Mouse (Mus musculus) urinary bladder, postnatal 36 days (tissue): Measurements from ENCODE around the gene Ceacam9.
A peak's percentile ranks its signal among the peaks of the same experiment; 100 is the strongest.
"Not testable (repeated sequence)": the region's sequence is repeated elsewhere in the genome, so short reads cannot be mapped to it uniquely, and the experiment has no call there.

Experiments
- DNase-seq, 2 experiments: peaks; one replicate each; pipeline ENCODE4 v3.0.0; 2022; ENCODE audit warnings: low spot score in 2 of 2, mixed read lengths in 1 of 2

Gene Ceacam9

GRCm38 (mm10) chr7:16721629-16722028, at the start of gene Ceacam9:
TSS of gene Ceacam9 (plus strand) at chr7:16721929.
- DNase-seq = no peak

GRCm38 (mm10) chr7:16673823-16674222, 47.9 kb upstream of the Ceacam9 start:
- DNase-seq = no peak

DNA sequence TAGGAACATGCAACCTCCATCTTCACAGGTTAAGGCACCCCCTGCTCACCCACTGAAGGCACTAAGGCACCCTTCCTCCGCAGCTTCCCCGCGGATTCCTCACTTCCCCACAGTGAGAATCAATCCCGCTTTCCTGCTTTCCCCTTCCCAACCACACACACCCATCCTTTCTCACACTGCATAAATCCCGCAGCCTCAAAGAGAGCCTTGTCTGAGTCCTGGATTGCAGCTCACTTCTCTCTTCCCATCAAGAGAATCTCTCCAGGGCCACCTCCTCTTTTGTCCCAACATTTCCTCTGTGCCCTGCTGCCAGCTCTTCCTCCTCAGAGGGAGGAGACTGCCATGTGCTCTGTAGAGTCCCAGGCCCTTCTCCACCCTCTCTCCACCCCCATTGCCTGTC, 47.0 kb upstream of the Ceacam9 start:
- not testable (repeated sequence) for DNase-seq

- DNase-seq = no peak
Measured at GRCm38 (mm10) chr7:16675605-16676004, 46.1 kb upstream of the Ceacam9 start, which contains the start of gene Ceacam15. TSS of gene Ceacam15 (minus strand) at chr7:16675705.

DNA sequence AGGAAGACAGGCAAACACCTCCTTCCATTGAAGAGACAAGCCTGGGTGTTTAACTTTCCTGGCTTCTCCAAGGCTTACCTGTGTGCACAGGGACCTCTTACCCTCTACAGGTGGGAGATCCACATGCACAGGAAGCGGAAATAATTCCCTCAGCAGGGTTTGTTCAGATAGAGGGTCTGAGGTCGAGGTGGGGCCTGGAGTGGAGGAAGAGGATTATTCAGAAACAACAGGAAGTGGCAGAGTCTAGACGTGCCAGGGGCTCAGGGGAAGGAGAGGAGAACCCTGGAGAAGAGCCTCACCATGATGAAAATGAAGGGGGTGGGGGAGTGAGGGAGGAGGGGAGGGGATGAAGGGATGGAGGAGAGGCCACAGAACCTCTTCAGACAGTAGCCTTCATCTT, 41.5 kb upstream of the Ceacam9 start:
- not testable (repeated sequence) for DNase-seq

DNA sequence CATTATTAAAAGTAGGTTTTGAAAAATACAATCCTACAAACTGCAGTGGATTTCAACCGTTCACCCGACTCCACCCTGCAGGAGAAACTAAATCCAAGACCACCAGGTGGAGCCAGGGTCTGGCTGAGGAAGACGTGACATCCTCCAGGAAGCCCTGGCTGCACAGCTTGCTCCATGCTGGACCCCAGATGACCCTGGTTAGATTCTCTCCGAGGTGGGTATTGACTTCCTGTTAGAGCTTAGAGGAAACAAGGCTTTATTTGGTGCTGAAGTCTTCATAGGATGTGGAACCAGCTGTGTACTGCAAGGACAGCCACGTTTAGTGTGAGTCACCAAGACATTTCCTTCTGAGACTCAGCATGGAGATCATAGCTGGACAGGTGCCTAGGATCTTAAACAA, 32.5 kb upstream of the Ceacam9 start:
- DNase-seq = no peak

- DNase-seq = peak in 1 of 2 experiments; percentile 19
Measured at GRCm38 (mm10) chr7:16695025-16695424, 26.7 kb upstream of the Ceacam9 start.

DNA sequence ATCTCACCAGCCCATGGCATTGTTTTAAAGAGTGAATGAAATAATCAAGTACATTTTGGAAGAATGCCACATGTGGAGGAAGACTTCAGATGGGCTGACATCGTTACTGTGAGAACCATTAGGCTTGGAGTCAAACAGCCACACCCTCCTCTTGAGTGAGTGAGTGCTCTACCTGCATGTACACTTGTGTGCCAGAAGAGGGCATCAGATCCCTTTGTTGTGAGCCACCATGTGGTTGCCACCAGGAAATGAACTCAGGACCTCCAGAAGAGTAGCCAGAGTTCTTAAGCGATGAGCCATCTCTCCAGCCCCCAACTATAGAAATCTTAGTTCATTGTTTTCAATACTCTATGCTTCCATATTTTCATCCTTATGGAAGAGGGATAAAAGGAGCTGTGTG, 22.7 kb upstream of the Ceacam9 start:
- no peak for DNase-seq

GRCm38 (mm10) chr7:16700583-16700982, 21.1 kb upstream of the Ceacam9 start:
- DNase-seq = no peak

DNA sequence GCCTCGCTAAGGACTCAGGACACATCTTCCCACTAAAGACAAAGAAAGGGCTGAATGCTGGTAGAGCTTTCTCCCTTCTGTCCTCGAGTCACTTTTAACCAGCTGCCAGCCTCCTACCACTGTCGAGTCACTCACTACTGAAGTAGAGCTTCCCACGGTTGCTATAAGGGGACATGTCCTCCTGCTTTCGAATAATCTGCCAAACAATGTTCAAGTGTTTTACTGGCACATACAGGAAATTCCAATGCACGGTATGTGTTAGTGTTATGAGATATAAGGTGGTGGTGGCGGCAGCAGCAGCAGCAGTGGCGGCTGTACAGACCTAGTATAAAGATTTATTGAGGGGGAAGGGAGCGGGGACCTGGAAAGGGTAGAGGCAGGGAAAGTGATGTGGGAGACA, 15.3 kb upstream of the Ceacam9 start:
- no peak for DNase-seq

- DNase-seq = no peak
Measured at GRCm38 (mm10) chr7:16708244-16708643, 13.5 kb upstream of the Ceacam9 start.

- no peak for DNase-seq
Measured at GRCm38 (mm10) chr7:16710604-16711003, 11.1 kb upstream of the Ceacam9 start.

DNA sequence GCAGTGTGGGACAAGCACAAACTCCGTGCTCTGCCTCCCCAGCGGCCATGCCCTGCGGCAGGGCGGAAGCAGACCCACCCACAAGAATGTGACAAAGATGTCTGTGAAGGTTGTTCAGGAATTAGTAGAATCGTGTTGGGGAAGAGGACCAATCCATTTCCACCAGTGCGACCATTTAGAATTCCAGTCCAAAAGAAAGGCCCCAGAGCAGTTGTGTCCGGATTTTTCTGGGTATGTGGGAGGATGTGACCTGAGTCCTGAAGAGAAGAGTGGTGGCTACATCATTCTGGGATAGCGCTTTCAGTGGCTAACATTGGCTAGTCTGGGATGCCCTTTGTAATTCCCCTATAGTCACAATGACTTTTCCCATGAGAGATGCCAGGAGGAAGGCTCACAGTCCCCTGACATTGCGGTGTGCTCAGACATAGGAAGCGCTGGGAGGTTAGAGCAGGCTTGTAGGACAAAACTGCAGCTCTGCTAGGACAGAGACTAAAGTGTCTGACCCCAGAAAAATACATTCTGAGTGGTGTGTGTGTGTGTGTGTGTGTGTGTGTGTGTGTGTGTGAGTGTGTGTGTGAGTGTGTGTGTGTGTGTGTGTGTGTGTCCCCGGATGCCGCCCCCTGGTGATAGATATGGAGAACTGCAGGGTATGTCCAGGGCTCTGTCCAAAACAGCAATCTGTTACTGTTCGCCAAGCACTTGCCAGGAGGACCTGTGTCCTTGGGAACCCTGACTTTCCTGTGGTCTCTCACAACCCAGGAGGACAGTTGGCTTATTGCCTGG, 8.9 kb upstream of the Ceacam9 start:
- DNase-seq = no peak

- not testable (repeated sequence) for DNase-seq
Measured at GRCm38 (mm10) chr7:16716456-16717152, 5.1 kb upstream of the Ceacam9 start.

GRCm38 (mm10) chr7:16722490-16722889, 761 bp downstream of the Ceacam9 start:
- DNase-seq = not testable (repeated sequence)

GRCm38 (mm10) chr7:16728596-16729348, 7.0 kb downstream of the Ceacam9 start:
- peak; percentile 35 to 52 for DNase-seq

- not testable (repeated sequence) for DNase-seq
Measured at GRCm38 (mm10) chr7:16729563-16729962, 7.8 kb downstream of the Ceacam9 start.

- DNase-seq = no peak
Measured at GRCm38 (mm10) chr7:16730791-16731190, 9.1 kb downstream of the Ceacam9 start.

DNA sequence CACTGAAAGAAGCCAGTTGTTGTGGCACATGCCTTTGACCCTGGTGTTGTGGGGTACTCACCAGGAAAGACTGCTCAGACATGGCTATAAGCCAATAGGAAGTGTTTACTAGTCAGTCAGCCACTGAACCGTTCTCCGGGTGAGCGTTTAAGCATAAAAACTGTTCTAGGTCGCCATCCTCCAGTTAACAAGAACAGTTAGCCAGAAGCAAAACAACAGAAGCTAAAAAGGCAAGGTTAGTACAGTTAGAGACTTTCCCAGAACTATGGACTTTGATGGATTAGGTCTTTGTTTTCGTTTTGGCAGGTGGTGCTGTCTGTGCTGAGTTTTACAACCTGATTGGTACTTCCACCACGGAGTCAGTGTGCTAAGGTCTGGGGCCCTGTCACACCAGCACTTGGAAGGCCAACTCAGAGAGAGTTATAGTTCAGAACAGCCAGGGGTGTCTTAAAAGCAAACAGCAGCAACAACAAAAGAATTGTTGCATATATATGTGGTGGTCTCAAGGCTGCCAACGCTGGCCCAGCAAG, 10.2 kb downstream of the Ceacam9 start:
- DNase-seq = no peak

DNA sequence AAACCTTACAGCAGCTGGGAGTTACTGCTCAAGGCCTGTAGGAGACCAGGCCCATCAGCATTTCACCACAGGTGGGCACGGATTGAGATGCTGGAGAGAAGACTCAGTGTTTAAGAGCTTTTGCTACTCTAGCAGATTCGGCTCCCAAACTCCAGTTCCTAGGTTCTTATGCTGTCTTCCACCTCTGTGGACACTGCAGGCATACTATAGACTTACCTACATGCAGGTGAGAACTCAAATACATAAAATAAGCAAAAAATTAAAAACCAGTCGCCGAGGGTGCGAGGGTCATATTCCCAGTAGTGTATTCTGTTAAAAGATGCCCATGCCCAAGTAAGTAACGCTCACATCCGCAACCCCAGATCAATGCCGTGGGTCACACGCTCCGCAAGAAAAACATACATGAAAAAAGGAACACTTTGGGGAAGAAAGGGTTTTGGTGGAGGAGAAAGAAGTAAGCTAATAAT, 15.9 kb downstream of the Ceacam9 start:
- DNase-seq = no peak

- DNase-seq = peak; percentile 95 to 96
Measured at GRCm38 (mm10) chr7:16738073-16738696, 16.5 kb downstream of the Ceacam9 start, which contains the start of gene Ap2s1. TSS of gene Ap2s1 (plus strand) at chr7:16738410.
